Mouse (Mus musculus): Measurements from ENCODE around the gene Rasa2. TPM values are rescaled to one million over a fixed set of nuclear protein-coding genes. Genes with fewer than 3 reads are reported as not detected.

Gene Rasa2
- polyA plus RNA-seq, 1 experiment, result 3.0 TPM

DNA sequence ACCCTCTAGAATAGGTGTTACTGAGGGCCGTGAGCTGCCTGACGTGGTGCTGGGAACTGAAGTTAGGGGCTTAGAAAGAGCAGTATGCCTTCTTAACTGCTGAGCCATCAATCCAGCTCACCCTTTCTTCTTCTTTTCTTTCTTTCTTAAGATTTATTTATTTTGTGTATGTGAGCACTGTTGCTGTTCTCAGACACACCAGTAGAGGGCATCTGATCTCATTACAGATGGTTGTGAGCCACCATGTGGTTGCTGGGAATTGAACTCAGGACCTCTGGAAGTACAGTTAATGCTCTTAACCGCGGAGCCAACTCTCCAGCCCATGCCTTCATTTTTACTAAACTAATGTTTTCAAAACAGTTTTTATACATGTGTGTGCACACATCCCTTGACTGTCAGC lies 67.9 kb downstream of the Rasa2 start:
- TF ChIP-seq GATA1 (IDR thresholded peaks at IDR 0.05; ENCODE audit: low read length), result no peak

- no peak for TF ChIP-seq GATA1 (IDR thresholded peaks at IDR 0.05; ENCODE audit: low read length)
These were observed 72.3 kb downstream of the Rasa2 start for GRCm38 (mm10) chr9:96559148-96559547.

DNA sequence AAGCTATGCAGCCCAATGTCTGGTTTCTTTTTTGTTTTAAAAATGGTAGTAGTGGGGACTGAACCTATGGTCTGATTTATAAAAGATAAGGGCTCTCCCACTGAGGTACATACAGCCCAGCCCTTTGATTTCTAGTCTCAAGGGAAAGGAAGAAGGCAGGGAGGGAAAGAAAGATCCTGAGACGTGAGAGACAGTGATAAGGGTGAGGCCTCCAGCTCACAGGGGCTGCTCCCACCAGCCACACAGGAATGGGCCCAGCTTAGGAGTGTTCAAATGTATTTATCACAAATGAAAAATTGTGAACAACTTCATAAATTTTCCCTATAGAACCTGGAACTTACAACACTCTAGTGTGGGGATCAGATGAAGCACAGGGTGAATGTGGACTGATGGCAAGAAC lies 72.8 kb downstream of the Rasa2 start:
- no peak for TF ChIP-seq GATA1 (IDR thresholded peaks at IDR 0.05; ENCODE audit: low read length)

DNA sequence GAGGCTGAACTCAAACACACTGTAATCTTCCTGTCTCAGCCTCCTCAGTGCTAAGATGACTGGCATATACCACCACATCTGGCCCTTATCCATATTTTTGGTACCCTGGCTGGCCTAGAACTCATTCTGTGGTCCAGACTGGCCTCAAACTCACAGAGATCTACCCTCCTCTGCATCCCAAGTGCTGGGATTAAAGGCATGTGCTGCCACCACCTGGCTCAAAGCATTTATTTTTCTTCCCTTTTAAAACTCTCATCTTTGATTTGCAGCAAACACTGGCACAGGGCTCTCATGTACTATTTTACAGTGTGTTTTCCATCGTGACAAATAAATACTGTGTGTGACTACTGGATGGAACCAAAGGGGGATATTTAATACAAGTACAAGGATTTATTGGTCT lies 77.3 kb downstream of the Rasa2 start:
- TF ChIP-seq GATA1 (IDR thresholded peaks at IDR 0.05; ENCODE audit: low read length), result no peak

GRCm38 (mm10) chr9:96545410-96545809 lies 86.0 kb downstream of the Rasa2 start:
- no peak for TF ChIP-seq GATA1 (IDR thresholded peaks at IDR 0.05; ENCODE audit: low read length)

DNA sequence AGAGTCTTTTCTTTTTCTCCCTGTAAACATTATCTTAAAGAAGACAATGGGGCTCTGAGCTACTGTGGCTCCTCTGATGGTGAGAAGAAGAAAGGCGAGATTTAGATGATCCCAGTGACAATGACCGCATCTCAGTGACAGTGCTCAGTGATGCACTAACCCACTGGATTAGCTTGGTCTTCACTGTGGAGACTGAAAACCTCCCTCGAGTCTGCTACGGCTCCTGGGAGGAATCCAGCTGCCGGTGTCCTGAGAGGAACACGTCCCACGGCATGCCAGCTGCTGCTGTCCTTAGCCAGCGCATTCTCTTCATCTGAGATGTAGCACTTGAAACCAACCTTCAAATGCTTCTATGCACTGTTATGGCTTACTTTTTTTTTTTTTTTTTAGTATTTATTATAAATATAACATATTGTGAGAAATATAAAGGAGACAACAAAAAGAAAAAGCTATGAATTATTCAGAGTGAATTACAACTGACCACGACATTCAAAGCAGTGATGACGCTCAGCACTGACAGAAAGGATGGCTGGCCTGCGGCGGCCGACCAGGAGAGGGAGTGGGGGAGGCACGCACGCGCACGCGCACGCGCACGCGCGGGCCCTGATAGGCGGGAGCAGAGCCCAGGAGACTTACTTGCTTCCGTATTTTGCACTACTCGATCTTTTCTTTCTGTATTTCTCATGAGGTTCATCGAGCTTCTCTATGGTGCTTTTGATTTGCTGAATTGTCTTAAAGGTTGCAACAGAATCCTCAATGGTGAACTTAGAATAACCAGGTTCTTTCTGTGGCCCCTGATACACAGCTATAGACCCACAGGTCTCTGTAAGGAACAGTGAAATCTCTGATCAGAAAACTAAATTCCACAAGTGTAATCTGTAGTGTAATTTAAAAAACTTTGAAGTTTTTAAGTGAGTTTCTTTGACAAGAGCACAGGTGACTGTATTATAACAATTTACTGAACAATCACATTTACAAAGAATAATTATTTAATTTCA lies 87.5 kb downstream of the Rasa2 start:
- no peak for TF ChIP-seq GATA1 (IDR thresholded peaks at IDR 0.05; ENCODE audit: low read length)

GRCm38 (mm10) chr9:96538916-96539315 lies 92.5 kb downstream of the Rasa2 start:
- no peak for TF ChIP-seq GATA1 (IDR thresholded peaks at IDR 0.05; ENCODE audit: low read length)

- TF ChIP-seq GATA1 (IDR thresholded peaks at IDR 0.05; ENCODE audit: low read length), result no peak
These were observed 93.8 kb downstream of the Rasa2 start for GRCm38 (mm10) chr9:96537615-96537919.

DNA sequence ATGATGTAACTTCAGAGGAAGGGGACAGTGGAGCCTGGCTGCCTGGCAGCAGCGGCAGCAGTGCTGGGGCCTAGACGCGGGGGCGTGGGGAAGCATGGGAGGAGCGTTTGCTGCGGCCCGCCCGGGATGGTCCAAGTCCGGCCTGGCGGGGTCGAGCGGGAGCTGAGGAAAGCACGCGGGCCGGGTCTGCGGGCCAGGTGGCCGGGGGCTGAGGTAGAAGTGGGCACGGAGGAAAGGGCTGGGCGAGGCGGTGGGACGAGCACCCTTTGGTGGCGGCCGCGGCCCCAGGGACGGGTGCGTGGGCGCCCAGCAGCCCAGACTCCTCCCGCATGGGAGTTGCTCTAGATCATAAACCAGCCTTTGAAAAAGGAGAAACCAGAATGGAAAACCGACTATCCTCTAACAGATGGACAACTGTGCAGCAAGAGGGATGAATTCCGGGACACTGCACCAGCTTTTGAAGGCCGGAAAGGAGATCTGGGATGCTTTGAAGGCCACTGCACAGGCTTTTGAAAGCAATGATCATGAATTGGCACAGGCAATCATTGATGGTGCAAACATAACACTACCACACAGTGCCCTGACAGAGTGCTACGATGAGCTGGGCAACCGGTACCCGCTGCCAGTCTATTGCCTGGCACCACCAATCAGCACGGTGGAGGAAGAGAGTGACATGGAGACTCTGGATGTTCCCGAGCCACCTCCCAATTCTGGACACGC lies 94.4 kb downstream of the Rasa2 start:
- TF ChIP-seq GATA1 (IDR thresholded peaks at IDR 0.05; ENCODE audit: low read length), result no peak

- no peak for TF ChIP-seq GATA1 (IDR thresholded peaks at IDR 0.05; ENCODE audit: low read length)
These were observed 96.0 kb downstream of the Rasa2 start for GRCm38 (mm10) chr9:96535431-96535830.

- TF ChIP-seq GATA1 (IDR thresholded peaks at IDR 0.05; ENCODE audit: low read length), result no peak
These were observed 97.2 kb downstream of the Rasa2 start for GRCm38 (mm10) chr9:96534256-96534655.

- TF ChIP-seq GATA1 (IDR thresholded peaks at IDR 0.05; ENCODE audit: low read length), result no peak
These were observed 97.9 kb downstream of the Rasa2 start for GRCm38 (mm10) chr9:96533476-96533875.

DNA sequence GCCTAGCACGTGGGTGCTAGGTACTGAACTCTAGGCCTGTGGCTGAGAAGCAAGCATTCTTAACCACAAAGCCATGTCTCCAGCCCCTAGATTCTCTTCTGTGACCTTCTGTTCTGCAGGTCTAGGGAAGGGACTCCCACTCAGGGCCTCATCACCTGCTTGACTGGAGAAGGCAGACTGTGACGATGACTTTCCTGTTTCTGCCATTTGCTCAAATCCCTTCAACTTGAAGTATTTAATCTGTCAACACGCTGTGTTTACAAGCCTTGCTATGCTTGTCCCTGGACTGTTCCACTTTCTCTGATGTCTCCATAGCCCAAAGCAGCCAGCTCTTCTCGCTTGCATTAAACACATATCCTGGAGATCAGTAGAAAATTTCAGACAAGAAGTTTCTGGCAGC lies 98.9 kb downstream of the Rasa2 start:
- TF ChIP-seq GATA1 (IDR thresholded peaks at IDR 0.05; ENCODE audit: low read length), result no peak

- TF ChIP-seq GATA1 (IDR thresholded peaks at IDR 0.05; ENCODE audit: low read length), result no peak
These were observed 100.7 kb downstream of the Rasa2 start for GRCm38 (mm10) chr9:96530674-96531081.

GRCm38 (mm10) chr9:96529961-96530673 lies 101.3 kb downstream of the Rasa2 start:
- TF ChIP-seq GATA1 (IDR thresholded peaks at IDR 0.05; ENCODE audit: low read length), result no peak

GRCm38 (mm10) chr9:96526011-96526410 lies 105.4 kb downstream of the Rasa2 start:
- TF ChIP-seq GATA1 (IDR thresholded peaks at IDR 0.05; ENCODE audit: low read length), result no peak

Measured in G1E-ER4 (cell line).